Mouse (Mus musculus): ENCODE measurements around the gene Palm2. TPM values are rescaled to one million over a fixed set of nuclear protein-coding genes. Genes with fewer than 3 reads are reported as not detected.

Gene Palm2
- total RNA-seq, 2 experiments from 2014 or later, result 12.9 to 13.7 TPM

DNA sequence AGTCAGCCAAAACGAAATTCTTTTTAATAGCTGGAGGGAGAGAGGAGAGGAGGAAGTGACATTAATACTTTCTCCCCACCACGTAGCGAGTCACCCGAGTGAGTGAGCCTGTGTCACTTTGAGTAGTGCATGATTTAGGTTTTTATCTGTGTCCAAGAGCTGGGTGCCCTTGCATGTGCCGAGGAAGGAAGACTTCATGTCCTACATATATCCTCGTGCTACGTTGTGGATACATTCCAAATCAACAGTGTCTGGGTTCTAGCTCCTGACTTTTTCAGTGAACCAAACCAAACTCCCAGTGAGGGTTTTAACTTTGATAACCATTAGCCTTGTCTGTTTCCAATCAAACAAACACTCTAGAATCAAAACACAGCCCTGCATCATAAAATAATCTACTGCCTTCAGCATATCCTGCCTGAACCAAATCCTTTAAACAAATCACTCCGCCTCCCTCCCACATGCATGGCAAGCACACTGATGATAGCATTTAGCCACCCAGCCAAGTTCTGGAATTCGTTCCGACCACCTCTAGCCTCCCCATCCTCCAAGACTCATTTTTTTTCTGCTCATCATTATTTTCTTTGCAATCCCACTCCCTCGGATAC lies 309.4 kb downstream of the Palm2 start:
- DNase-seq (ENCODE audit: low spot score in 2 of 2), result no peak

DNA sequence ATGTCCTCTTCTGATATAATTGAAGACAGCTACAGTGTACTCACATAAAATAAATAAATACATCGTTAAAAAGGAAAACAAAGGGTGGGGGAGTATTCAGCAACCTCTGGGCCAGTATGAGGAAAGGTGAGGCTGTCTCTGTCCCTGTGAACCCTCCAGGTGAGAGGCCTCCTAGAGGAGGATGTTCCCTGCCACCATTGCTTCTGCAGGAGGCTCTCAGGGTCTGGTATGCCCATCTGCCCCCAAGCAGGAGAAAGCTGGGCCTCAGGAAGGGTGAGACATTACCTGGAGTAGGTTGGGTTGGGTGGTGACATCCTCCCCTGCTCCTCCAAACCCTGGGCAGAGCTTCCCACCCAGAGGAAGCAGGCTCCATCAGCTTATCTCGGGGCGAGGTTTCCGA lies 316.6 kb downstream of the Palm2 start:
- no peak for DNase-seq (ENCODE audit: low spot score in 2 of 2)

DNA sequence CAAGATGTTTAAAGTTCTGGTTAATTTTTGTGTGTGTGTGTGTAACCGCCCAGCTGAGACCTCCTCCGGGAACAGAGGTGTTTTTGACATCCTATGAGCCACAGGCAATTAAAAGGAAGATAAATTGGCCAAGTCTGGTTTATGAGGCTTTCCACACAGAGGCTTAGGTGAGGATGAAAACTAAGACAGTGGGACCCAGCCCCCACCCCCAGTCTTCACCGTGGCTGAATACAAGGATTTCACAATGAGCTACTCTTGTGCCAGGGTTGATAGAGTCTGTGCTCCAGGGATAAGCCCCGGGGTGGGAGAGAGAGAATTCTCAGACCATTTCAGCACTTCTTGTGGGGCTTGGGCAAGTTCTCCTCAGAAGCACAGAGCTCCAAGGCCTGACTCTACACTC lies 317.0 kb downstream of the Palm2 start:
- no peak for DNase-seq (ENCODE audit: low spot score in 2 of 2)

DNA sequence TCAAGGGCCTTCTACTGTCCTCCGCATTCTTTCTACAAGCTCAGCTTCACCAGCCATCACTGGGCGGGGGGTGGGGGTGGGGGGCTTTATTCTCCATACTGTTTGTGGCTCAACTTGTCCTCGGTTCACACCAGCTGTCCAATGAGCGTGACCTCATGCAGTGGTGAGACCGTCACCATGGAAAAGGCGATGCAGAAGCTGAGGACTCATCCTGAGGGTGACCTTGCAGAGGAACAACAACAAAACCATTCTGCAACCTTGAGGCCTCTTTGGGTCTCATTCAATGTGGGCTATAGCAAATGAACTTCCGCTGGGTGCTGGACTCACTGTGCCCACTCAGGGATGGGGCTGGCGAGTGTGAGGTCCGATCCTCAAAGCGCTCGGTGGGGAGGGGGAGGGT lies 317.5 kb downstream of the Palm2 start:
- DNase-seq (ENCODE audit: low spot score in 2 of 2), result no peak

DNA sequence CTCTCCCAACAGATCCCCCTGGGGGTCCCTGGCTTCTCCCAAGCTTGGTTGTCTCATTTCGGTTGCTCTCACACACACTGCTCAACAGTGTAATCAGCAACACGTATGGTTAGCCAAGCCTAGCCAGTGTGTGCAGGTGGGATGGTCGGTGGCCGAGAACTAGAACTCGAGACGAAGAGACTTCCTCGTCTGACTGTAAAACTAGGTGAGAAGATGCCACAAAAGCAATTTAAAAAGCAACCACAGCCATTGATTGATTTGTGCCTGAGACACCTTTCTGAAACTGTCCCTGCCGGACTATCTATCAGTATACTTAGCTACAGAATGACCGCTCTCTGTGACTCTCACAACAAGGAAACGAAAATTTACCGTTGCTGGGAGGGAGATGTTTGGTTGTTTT lies 321.0 kb downstream of the Palm2 start:
- no peak for DNase-seq (ENCODE audit: low spot score in 2 of 2)

DNA sequence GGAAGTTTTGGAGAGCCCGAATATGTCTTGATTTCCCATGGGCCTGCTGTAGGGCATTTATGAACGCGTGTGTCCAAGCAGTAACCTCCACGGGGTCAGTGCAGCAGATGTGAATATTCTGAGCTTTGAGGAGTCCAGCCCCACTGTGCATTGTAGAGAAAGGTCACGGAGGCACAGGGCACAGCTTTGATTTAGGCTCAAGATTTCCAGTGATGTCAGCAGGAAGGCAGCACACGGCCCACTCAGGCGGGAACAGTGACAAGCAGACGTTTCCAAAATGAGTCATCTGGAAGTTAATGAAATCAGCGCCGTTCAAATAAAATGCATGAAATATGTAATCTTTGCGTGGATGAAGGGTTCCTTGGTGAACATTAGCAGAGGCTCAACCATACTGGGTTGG lies 323.9 kb downstream of the Palm2 start:
- no peak for DNase-seq (ENCODE audit: low spot score in 2 of 2)

Other genes starting within 250 kb of the Palm2 start
- 10 to 100 TPM; 11.0 to 15.6 TPM for gene Ptpn3, start 132.4 kb upstream of the Palm2 start, total RNA-seq (2021)
- 10 to 100 TPM; 19.1 to 19.2 TPM for gene Pakap, start 133.9 kb downstream of the Palm2 start, total RNA-seq (2021)